Mouse (Mus musculus): ENCODE measurements around the gene Sec1.

- TF ChIP-seq CTCF (IDR thresholded peaks at IDR 0.05; ENCODE audit: low read depth) (no peak), EP300 (IDR thresholded peaks at IDR 0.05; ENCODE audit: low read depth) (no peak)
Observed at GRCm38 (mm10) chr7:45677627-45678295, 16.4 kb downstream of the Sec1 start.
